Mouse (Mus musculus): ENCODE measurements around the gene 4933405O20Rik. TPM values are rescaled to one million over a fixed set of nuclear protein-coding genes. Genes with fewer than 3 reads are reported as not detected.

4933405O20Rik gene
- not detected in 2 replicates for polyA plus RNA-seq (2015; fragmentation: Nextera tagmentation; extraction: Ambion mirVana)

GRCm38 (mm10) chr7:50598890-50599289, at the start of gene 4933405O20Rik:
Gene 4933405O20Rik, plus strand, starts transcription at chr7:50599190.
- ATAC-seq (ENCODE audit: low read depth): no peak
- Histone ChIP-seq H3K36me3 (ENCODE audit: control insufficient read depth, insufficient read depth) (no peaks in the 10 kb centered on the region), H3K4me3 (ENCODE audit: low read depth, low read length) (no peak within 1 kb of the TSS), H3K9me3 (replicated peaks; ENCODE audit: control insufficient read depth, low read length) (no peaks in the 10 kb centered on the region), H3K4me2 (ENCODE audit: low read depth, low read length) (no peak within 1 kb of the TSS), H3K9ac (ENCODE audit: low read depth, low read length) (no peak within 1 kb of the TSS), H3K4me1 (ENCODE audit: control insufficient read depth, low read depth, low read length) (no peaks in the 10 kb centered on the region), H3K27me3 (ENCODE audit: control insufficient read depth, insufficient read depth, low read depth, low read length) (no peaks in the 10 kb centered on the region), H3K27ac (ENCODE audit: low read length) (no peak within 1 kb of the TSS)
- 50% methylated on average over 3 of the region's 3 CpGs for WGBS (ENCODE audit: insufficient replicate concordance)

- no peak for ATAC-seq (ENCODE audit: low read depth)
- Histone ChIP-seq H3K27me3 (ENCODE audit: control insufficient read depth, insufficient read depth, low read depth, low read length) (no peaks in the 10 kb centered on the region), H3K36me3 (ENCODE audit: control insufficient read depth, insufficient read depth) (no peaks in the 10 kb centered on the region), H3K9me3 (replicated peaks; ENCODE audit: control insufficient read depth, low read length) (no peaks in the 10 kb centered on the region), H3K4me2 (ENCODE audit: low read depth, low read length) (no peak overlapping the region), H3K4me1 (ENCODE audit: control insufficient read depth, low read depth, low read length) (no peaks in the 10 kb centered on the region), H3K9ac (ENCODE audit: low read depth, low read length) (no peak overlapping the region), H3K27ac (ENCODE audit: low read length) (no peak overlapping the region), H3K4me3 (ENCODE audit: low read depth, low read length) (no peak overlapping the region)
- WGBS (ENCODE audit: insufficient replicate concordance): 62% methylated on average over 3 of the region's 3 CpGs
Measured at GRCm38 (mm10) chr7:50549572-50549971, 49.4 kb upstream of the 4933405O20Rik start.

- H3K9ac ChIP-seq (ENCODE audit: low read depth, low read length): no peak overlapping the region
- 63% methylated on average over 4 of the region's 4 CpGs for WGBS (ENCODE audit: insufficient replicate concordance)
- no peaks in the 10 kb centered on the region for H3K36me3 ChIP-seq (ENCODE audit: control insufficient read depth, insufficient read depth)
- no peaks in the 10 kb centered on the region for H3K27me3 ChIP-seq (ENCODE audit: control insufficient read depth, insufficient read depth, low read depth, low read length)
- no peaks in the 10 kb centered on the region for H3K4me1 ChIP-seq (ENCODE audit: control insufficient read depth, low read depth, low read length)
- H3K9me3 ChIP-seq (replicated peaks; ENCODE audit: control insufficient read depth, low read length): no peaks in the 10 kb centered on the region
- no peak overlapping the region for H3K27ac ChIP-seq (ENCODE audit: low read length)
- no peak overlapping the region for H3K4me2 ChIP-seq (ENCODE audit: low read depth, low read length)
- no peak for ATAC-seq (ENCODE audit: low read depth)
- no peak overlapping the region for H3K4me3 ChIP-seq (ENCODE audit: low read depth, low read length)
Measured at GRCm38 (mm10) chr7:50551426-50551825, 47.6 kb upstream of the 4933405O20Rik start.

GRCm38 (mm10) chr7:50562708-50563107, 36.3 kb upstream of the 4933405O20Rik start:
- H3K9me3 ChIP-seq (replicated peaks; ENCODE audit: control insufficient read depth, low read length): no peaks in the 10 kb centered on the region
- no peak for ATAC-seq (ENCODE audit: low read depth)
- H3K9ac ChIP-seq (ENCODE audit: low read depth, low read length): no peak overlapping the region
- H3K4me3 ChIP-seq (ENCODE audit: low read depth, low read length): no peak overlapping the region
- no peaks in the 10 kb centered on the region for H3K4me1 ChIP-seq (ENCODE audit: control insufficient read depth, low read depth, low read length)
- H3K27ac ChIP-seq (ENCODE audit: low read length): no peak overlapping the region
- WGBS (ENCODE audit: insufficient replicate concordance): 66% methylated on average over 3 of the region's 3 CpGs
- H3K36me3 ChIP-seq (ENCODE audit: control insufficient read depth, insufficient read depth): no peaks in the 10 kb centered on the region
- H3K4me2 ChIP-seq (ENCODE audit: low read depth, low read length): no peak overlapping the region
- no peaks in the 10 kb centered on the region for H3K27me3 ChIP-seq (ENCODE audit: control insufficient read depth, insufficient read depth, low read depth, low read length)

- WGBS (ENCODE audit: insufficient replicate concordance): 56% methylated on average over 7 of the region's 7 CpGs
- Histone ChIP-seq H3K4me2 (ENCODE audit: low read depth, low read length) (no peak overlapping the region), H3K4me1 (ENCODE audit: control insufficient read depth, low read depth, low read length) (no peaks in the 10 kb centered on the region), H3K9me3 (replicated peaks; ENCODE audit: control insufficient read depth, low read length) (no peaks in the 10 kb centered on the region), H3K27ac (ENCODE audit: low read length) (no peak overlapping the region), H3K9ac (ENCODE audit: low read depth, low read length) (no peak overlapping the region), H3K27me3 (ENCODE audit: control insufficient read depth, insufficient read depth, low read depth, low read length) (no peaks in the 10 kb centered on the region), H3K4me3 (ENCODE audit: low read depth, low read length) (no peak overlapping the region), H3K36me3 (ENCODE audit: control insufficient read depth, insufficient read depth) (no peaks in the 10 kb centered on the region)
- ATAC-seq (ENCODE audit: low read depth): no peak
Measured at GRCm38 (mm10) chr7:50573841-50574240, 25.1 kb upstream of the 4933405O20Rik start.

GRCm38 (mm10) chr7:50588642-50589424, 10.2 kb upstream of the 4933405O20Rik start:
- 58% methylated on average over 8 of the region's 8 CpGs for WGBS (ENCODE audit: insufficient replicate concordance)
- Histone ChIP-seq H3K27me3 (ENCODE audit: control insufficient read depth, insufficient read depth, low read depth, low read length) (no peaks in the 10 kb centered on the region), H3K9me3 (replicated peaks; ENCODE audit: control insufficient read depth, low read length) (no peaks in the 10 kb centered on the region), H3K9ac (ENCODE audit: low read depth, low read length) (no peak overlapping the region), H3K4me2 (ENCODE audit: low read depth, low read length) (no peak overlapping the region), H3K4me1 (ENCODE audit: control insufficient read depth, low read depth, low read length) (no peaks in the 10 kb centered on the region), H3K4me3 (ENCODE audit: low read depth, low read length) (no peak overlapping the region), H3K36me3 (ENCODE audit: control insufficient read depth, insufficient read depth) (no peaks in the 10 kb centered on the region), H3K27ac (ENCODE audit: low read length) (no peak overlapping the region)
- ATAC-seq (ENCODE audit: low read depth): no peak

- Histone ChIP-seq H3K36me3 (ENCODE audit: control insufficient read depth, insufficient read depth) (no peaks in the 10 kb centered on the region), H3K4me3 (ENCODE audit: low read depth, low read length) (no peak overlapping the region), H3K27ac (ENCODE audit: low read length) (no peak overlapping the region), H3K4me2 (ENCODE audit: low read depth, low read length) (no peak overlapping the region), H3K9ac (ENCODE audit: low read depth, low read length) (no peak overlapping the region), H3K4me1 (ENCODE audit: control insufficient read depth, low read depth, low read length) (no peaks in the 10 kb centered on the region), H3K9me3 (replicated peaks; ENCODE audit: control insufficient read depth, low read length) (no peaks in the 10 kb centered on the region), H3K27me3 (ENCODE audit: control insufficient read depth, insufficient read depth, low read depth, low read length) (no peaks in the 10 kb centered on the region)
- 52% methylated on average over 2 of the region's 2 CpGs for WGBS (ENCODE audit: insufficient replicate concordance)
- ATAC-seq (ENCODE audit: low read depth): no peak
Measured at GRCm38 (mm10) chr7:50614101-50614500, 15.1 kb downstream of the 4933405O20Rik start.

GRCm38 (mm10) chr7:50629186-50629585, 30.2 kb downstream of the 4933405O20Rik start:
- Histone ChIP-seq H3K9ac (ENCODE audit: low read depth, low read length) (no peak overlapping the region), H3K27ac (ENCODE audit: low read length) (no peak overlapping the region), H3K27me3 (ENCODE audit: control insufficient read depth, insufficient read depth, low read depth, low read length) (no peaks in the 10 kb centered on the region), H3K4me3 (ENCODE audit: low read depth, low read length) (no peak overlapping the region), H3K9me3 (replicated peaks; ENCODE audit: control insufficient read depth, low read length) (no peaks in the 10 kb centered on the region), H3K36me3 (ENCODE audit: control insufficient read depth, insufficient read depth) (no peaks in the 10 kb centered on the region), H3K4me1 (ENCODE audit: control insufficient read depth, low read depth, low read length) (no peaks in the 10 kb centered on the region), H3K4me2 (ENCODE audit: low read depth, low read length) (no peak overlapping the region)
- WGBS (ENCODE audit: insufficient replicate concordance): 57% methylated on average over 3 of the region's 3 CpGs
- no peak for ATAC-seq (ENCODE audit: low read depth)

GRCm38 (mm10) chr7:50633147-50633546, 34.2 kb downstream of the 4933405O20Rik start:
- WGBS (ENCODE audit: insufficient replicate concordance): 45% methylated on average over 2 of the region's 2 CpGs
- no peak for ATAC-seq (ENCODE audit: low read depth)
- Histone ChIP-seq H3K27ac (ENCODE audit: low read length) (no peak overlapping the region), H3K4me3 (ENCODE audit: low read depth, low read length) (no peak overlapping the region), H3K27me3 (ENCODE audit: control insufficient read depth, insufficient read depth, low read depth, low read length) (no peaks in the 10 kb centered on the region), H3K4me2 (ENCODE audit: low read depth, low read length) (no peak overlapping the region), H3K4me1 (ENCODE audit: control insufficient read depth, low read depth, low read length) (no peaks in the 10 kb centered on the region), H3K9me3 (replicated peaks; ENCODE audit: control insufficient read depth, low read length) (no peaks in the 10 kb centered on the region), H3K9ac (ENCODE audit: low read depth, low read length) (no peak overlapping the region), H3K36me3 (ENCODE audit: control insufficient read depth, insufficient read depth) (no peaks in the 10 kb centered on the region)

Data from liver, embryonic 16.5 days (tissue).